In the genomic region with DNA sequence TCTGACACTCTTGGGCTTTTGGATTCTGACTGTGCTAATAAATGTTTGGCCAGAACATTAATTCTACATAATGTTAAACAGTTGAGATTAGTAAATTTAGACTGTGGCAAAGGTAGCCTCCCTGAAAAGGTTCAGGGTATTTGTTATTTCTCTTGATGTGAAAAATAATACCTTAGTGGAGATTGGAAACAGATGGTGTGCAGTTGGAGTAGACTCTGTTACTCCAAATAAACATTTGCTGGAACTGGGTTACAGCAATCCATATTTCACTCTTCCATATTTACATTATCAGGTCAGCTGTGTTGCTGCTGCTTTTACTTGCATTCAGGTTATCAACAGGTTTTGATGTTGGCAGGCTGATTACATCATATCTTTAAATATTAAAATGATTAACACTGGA, we compare ENCODE assay signal across 18 mouse cellular contexts. TPM values are rescaled to one million over a fixed set of nuclear protein-coding genes. Genes with fewer than 3 reads are reported as not detected.
"Had no signal": no experiment of that assay in that cellular context is flagged by ENCODE, and none has a peak within 500 bp of the region (broad histone marks: within the 10 kb centered on the region; RNA-seq: fewer than 3 reads in every experiment).

No protein-coding gene starts in this region.

- H3K27me3 ChIP-seq: kidney, embryonic 15.5 days; limb, embryonic 12.5 days; liver, embryonic 13.5 days; lung, embryonic 15.5 days; megakaryocyte, embryonic 14.5 days; midbrain, embryonic 12.5 days had no signal

- H3K4me3 ChIP-seq: kidney, embryonic 15.5 days; limb, embryonic 12.5 days; liver, embryonic 13.5 days; lung, embryonic 15.5 days; megakaryocyte, embryonic 14.5 days; midbrain, embryonic 12.5 days had no signal

- H3K9me3 ChIP-seq: kidney, embryonic 15.5 days; limb, embryonic 12.5 days; liver, embryonic 13.5 days; lung, embryonic 15.5 days; megakaryocyte, embryonic 14.5 days; midbrain, embryonic 12.5 days had no signal

- H3K4me2 ChIP-seq: kidney, embryonic 15.5 days; limb, embryonic 12.5 days; liver, embryonic 13.5 days; lung, embryonic 15.5 days; midbrain, embryonic 12.5 days had no signal

- H3K9ac ChIP-seq: kidney, embryonic 15.5 days; limb, embryonic 12.5 days; liver, embryonic 13.5 days; liver, postnatal 0 days; lung, embryonic 15.5 days; midbrain, embryonic 12.5 days had no signal

- DNase-seq: kidney, postnatal 14 days; layer of hippocampus, adult 9-11 months; layer of hippocampus, postnatal 36 days; liver; liver, embryonic 13.5 days; liver, postnatal 0 days; lung, postnatal 14 days; right cerebral cortex, adult 18-20 months; right cerebral cortex, postnatal 25 days; thymus, postnatal 4 days had no signal

- H3K27ac ChIP-seq: kidney, embryonic 15.5 days; limb, embryonic 12.5 days; liver, embryonic 13.5 days; lung, embryonic 15.5 days; macrophage; midbrain, embryonic 12.5 days had no signal

- ATAC-seq: liver, postnatal 0 days had no signal

- H3K4me1 ChIP-seq: kidney, embryonic 15.5 days; liver, embryonic 13.5 days; lung, embryonic 15.5 days; midbrain, embryonic 12.5 days had no signal

- H3K36me3 ChIP-seq: kidney, embryonic 15.5 days; limb, embryonic 12.5 days; liver, embryonic 13.5 days; lung, embryonic 15.5 days; midbrain, embryonic 12.5 days had no signal

RNA-seq across cellular contexts. Expression of a gene that starts 55.1 kb away (rescaled TPM):
- polyA plus RNA-seq: large intestine, adult 2 months had no signal

RNA-seq across cellular contexts. Expression of a gene that starts 59.8 kb away (rescaled TPM):
- polyA plus RNA-seq: large intestine, adult 2 months; liver, embryonic 13.5 days; macrophage; small intestine, adult 2 months had no signal
